Mouse (Mus musculus): Measurements from ENCODE around the gene Edrf1. TPM values are rescaled to one million over a fixed set of nuclear protein-coding genes. Genes with fewer than 3 reads are reported as not detected.

Gene Edrf1
- polyA plus RNA-seq, 1 experiment from 2014 or later, result 24.2 TPM

- H3K4me2 ChIP-seq, result no peak overlapping the region
- peaks cover 4% of the 10 kb centered on the region; the same call in 1 of the 2 replicates for H3K36me3 ChIP-seq
- no peaks in the 10 kb centered on the region for H3K27me3 ChIP-seq
- no peak overlapping the region for H3K4me3 ChIP-seq (replicated peaks)
- H3K27ac ChIP-seq, result no peak overlapping the region
- H3K4me1 ChIP-seq, result no peaks in the 10 kb centered on the region
- 88% methylated on average over 10 of the region's 10 CpGs for WGBS
- no peaks in the 10 kb centered on the region for H3K9me3 ChIP-seq (replicated peaks)
- no peak overlapping the region for H3K9ac ChIP-seq
- peak; percentile 70; the same call in 1 of the 2 replicates for ATAC-seq (replicated peaks; ENCODE audit: low FRiP score)
Measured at GRCm38 (mm10) chr7:133702333-133702732, 65.0 kb downstream of the Edrf1 start.

GRCm38 (mm10) chr7:133703906-133704305, 66.6 kb downstream of the Edrf1 start:
- no peak overlapping the region for H3K27ac ChIP-seq

GRCm38 (mm10) chr7:133707301-133707700, 70.0 kb downstream of the Edrf1 start:
- Histone ChIP-seq H3K9ac (no peak overlapping the region), H3K27ac (no peak overlapping the region), H3K4me2 (no peak overlapping the region), H3K27me3 (no peaks in the 10 kb centered on the region), H3K9me3 (replicated peaks) (no peaks in the 10 kb centered on the region), H3K4me3 (replicated peaks) (no peak overlapping the region), H3K4me1 (peaks cover 13% of the 10 kb centered on the region), H3K36me3 (peaks cover 10% of the 10 kb centered on the region; the same call in 1 of the 2 replicates)
- ATAC-seq (replicated peaks; ENCODE audit: low FRiP score), result no peak
- 86% methylated on average over 2 of the region's 2 CpGs for WGBS

More at GRCm38 (mm10) chr7:133703906-133704305, 66.6 kb downstream of the Edrf1 start:
- peaks cover 7% of the 10 kb centered on the region; the same call in 1 of the 2 replicates for H3K4me1 ChIP-seq
- no peaks in the 10 kb centered on the region for H3K27me3 ChIP-seq
- WGBS, result 96% methylated on average over 7 of the region's 7 CpGs
- no peaks in the 10 kb centered on the region for H3K9me3 ChIP-seq (replicated peaks)
- no peak overlapping the region for H3K4me3 ChIP-seq (replicated peaks)
- no peak overlapping the region for H3K4me2 ChIP-seq
- H3K36me3 ChIP-seq, result 0 out of 2 replicates have a peak, but pooled peaks cover 4% of the 10 kb centered on the region
- no peak overlapping the region for H3K9ac ChIP-seq
- ATAC-seq (replicated peaks; ENCODE audit: low FRiP score), result no peak

- H3K4me2 ChIP-seq, result no peak overlapping the region
- no peak overlapping the region for H3K27ac ChIP-seq
- ATAC-seq (replicated peaks; ENCODE audit: low FRiP score), result no peak
- no peaks in the 10 kb centered on the region for H3K4me1 ChIP-seq
- H3K9ac ChIP-seq, result no peak overlapping the region
- H3K36me3 ChIP-seq, result peaks cover 91% of the 10 kb centered on the region
- WGBS, result 92% methylated on average over 4 of the region's 4 CpGs
- no peaks in the 10 kb centered on the region for H3K9me3 ChIP-seq (replicated peaks)
- H3K4me3 ChIP-seq (replicated peaks), result no peak overlapping the region
- H3K27me3 ChIP-seq, result no peaks in the 10 kb centered on the region
Measured at GRCm38 (mm10) chr7:133715387-133715786, 78.0 kb downstream of the Edrf1 start.

- no peak overlapping the region for H3K9ac ChIP-seq
- no peaks in the 10 kb centered on the region for H3K27me3 ChIP-seq
- ATAC-seq (replicated peaks; ENCODE audit: low FRiP score), result no peak
- no peak overlapping the region for H3K4me2 ChIP-seq
- no peaks in the 10 kb centered on the region for H3K9me3 ChIP-seq (replicated peaks)
- WGBS, result 88% methylated on average over 1 of the region's 1 CpGs
- H3K4me3 ChIP-seq (replicated peaks), result no peak overlapping the region
- H3K27ac ChIP-seq, result no peak overlapping the region
- no peaks in the 10 kb centered on the region for H3K4me1 ChIP-seq
- H3K36me3 ChIP-seq, result peaks cover 100% of the 10 kb centered on the region
Measured at GRCm38 (mm10) chr7:133718580-133718979, 81.2 kb downstream of the Edrf1 start.

- Histone ChIP-seq H3K36me3 (peaks cover 93% of the 10 kb centered on the region), H3K4me1 (no peaks in the 10 kb centered on the region), H3K9ac (no peak overlapping the region), H3K4me3 (replicated peaks) (no peak overlapping the region), H3K9me3 (replicated peaks) (no peaks in the 10 kb centered on the region), H3K27me3 (no peaks in the 10 kb centered on the region), H3K4me2 (no peak overlapping the region), H3K27ac (no peak overlapping the region)
- 86% methylated on average over 11 of the region's 11 CpGs for WGBS
- ATAC-seq (replicated peaks; ENCODE audit: low FRiP score), result no peak
Measured at GRCm38 (mm10) chr7:133720616-133721015, 83.3 kb downstream of the Edrf1 start.

Other genes starting within 250 kb of the Edrf1 start
- gene Tex36, start 35.4 kb upstream of the Edrf1 start, polyA plus RNA-seq (2015; fragmentation: Nextera tagmentation; extraction: Ambion mirVana), result not detected in 2 replicates
- 0.09 and 0.18 TPM in 2 replicates for gene Mmp21, start 42.5 kb downstream of the Edrf1 start, polyA plus RNA-seq (2015; fragmentation: Nextera tagmentation; extraction: Ambion mirVana)
- gene Bccip, start 71.8 kb downstream of the Edrf1 start, polyA plus RNA-seq (2015; fragmentation: Nextera tagmentation; extraction: Ambion mirVana), result 189 and 201 TPM in 2 replicates
- 30.3 and 30.7 TPM in 2 replicates for gene Uros, start 72.5 kb downstream of the Edrf1 start, polyA plus RNA-seq (2015; fragmentation: Nextera tagmentation; extraction: Ambion mirVana)
- 0.23 and 0.37 TPM in 2 replicates for gene Fank1, start 139.3 kb downstream of the Edrf1 start, polyA plus RNA-seq (2015; fragmentation: Nextera tagmentation; extraction: Ambion mirVana)
- gene Dhx32, start 145.2 kb downstream of the Edrf1 start, polyA plus RNA-seq (2015; fragmentation: Nextera tagmentation; extraction: Ambion mirVana), result 19.7 and 21.3 TPM in 2 replicates

All from kidney, embryonic 15.5 days (tissue).